Mouse (Mus musculus) cortical plate, adult 2 months (tissue): ENCODE data around the gene Smarcc1. TPM values are rescaled to one million over a fixed set of nuclear protein-coding genes. Genes with fewer than 3 reads are reported as not detected.

ENCODE experiments used
- H3K27ac ChIP-seq: fragments of 200-500 bp; 2 replicates; pipeline ENCODE4 v1.5.1; 2012; ENCODE audit warnings: low read length, control low read depth, inconsistent platforms; ENCODE audit not compliant: insufficient read depth
- H3K4me1 ChIP-seq: fragments of 200-500 bp; 2 replicates; pipeline ENCODE4 v1.6.1; 2011; ENCODE audit warnings: low read length; ENCODE audit not compliant: control insufficient read depth, insufficient read depth
- H3K4me3 ChIP-seq: fragments of 200-500 bp; 2 replicates; pipeline ENCODE4 v1.5.1; 2011; ENCODE audit warnings: mild to moderate bottlenecking, low read length, control low read depth; ENCODE audit not compliant: insufficient read depth
- CTCF ChIP-seq: fragments of 200-500 bp; IDR thresholded peaks from 2 replicates; pipeline ENCODE4 v1.5.1; 2011; ENCODE audit warnings: mild to moderate bottlenecking, control low read depth, low read length; ENCODE audit not compliant: insufficient read depth; ENCODE audit errors: extremely low read depth
- POLR2A ChIP-seq: fragments of 200-500 bp; IDR thresholded peaks from 2 replicates; pipeline ENCODE4 v1.6.1; 2011; ENCODE audit warnings: mild to moderate bottlenecking, low read length, control low read depth; ENCODE audit not compliant: insufficient read depth; ENCODE audit errors: extremely low read depth
- polyA plus RNA-seq: library from polyadenylated mRNA; depleted of rRNA; stranded (reverse); fragments of >200 nt; gene quantifications from 2 replicates; pipeline ENCODE4 v1.2.3, GENCODE M21; 2012

The Smarcc1 gene
- polyA plus RNA-seq, 1 experiment = 30.7 TPM

- H3K4me1 ChIP-seq = no peaks in the 10 kb centered on the region
- H3K27ac ChIP-seq = no peak overlapping the region
- TF ChIP-seq CTCF (no peak), POLR2A (no peak)
- H3K4me3 ChIP-seq = no peak overlapping the region
These were observed 44.9 kb downstream of the Smarcc1 start for GRCm38 (mm10) chr9:110162441-110162840.

DNA sequence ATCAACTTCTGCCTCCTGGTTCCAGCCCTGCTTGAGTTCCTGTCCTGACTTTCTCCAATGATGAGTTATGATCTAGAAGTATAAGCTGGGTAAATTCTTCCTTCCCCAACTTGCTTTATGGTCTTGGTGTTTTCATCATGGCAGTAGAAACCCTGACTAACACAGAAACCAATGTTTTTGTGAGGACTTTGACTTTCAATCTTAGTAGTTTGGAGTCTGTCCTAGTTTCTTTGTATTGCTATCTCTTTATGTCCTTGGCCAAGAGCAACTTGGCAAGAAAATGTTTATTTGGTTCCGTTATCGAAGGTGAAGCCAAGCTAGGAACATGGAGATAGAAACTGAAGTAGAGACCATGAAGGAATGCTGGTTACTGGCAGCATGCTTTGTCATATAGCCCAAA lies 45.6 kb downstream of the Smarcc1 start:
- H3K27ac ChIP-seq = no peak overlapping the region
- no peak overlapping the region for H3K4me3 ChIP-seq
- no peaks in the 10 kb centered on the region for H3K4me1 ChIP-seq
- TF ChIP-seq POLR2A = no peak
- TF ChIP-seq CTCF = no peak

DNA sequence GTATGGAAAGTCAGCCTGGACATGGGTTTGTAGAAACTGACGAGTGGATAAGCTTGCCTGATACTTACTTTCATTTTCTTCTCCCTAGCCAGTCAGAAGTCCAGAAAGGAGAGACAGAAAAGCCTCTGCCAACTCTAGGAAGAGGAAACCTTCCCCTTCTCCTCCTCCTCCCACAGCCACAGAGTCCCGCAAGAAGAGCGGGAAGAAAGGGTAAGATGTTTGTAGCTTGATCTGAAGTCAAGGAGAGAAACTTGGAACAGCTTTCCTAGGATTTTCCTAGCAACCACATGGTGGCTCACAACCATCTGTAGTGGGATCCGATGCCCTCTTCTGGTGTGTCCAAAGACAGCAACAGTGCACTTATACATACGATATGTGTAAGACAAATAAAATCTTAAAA lies 53.4 kb downstream of the Smarcc1 start:
- Histone ChIP-seq H3K4me3 (no peak overlapping the region), H3K27ac (no peak overlapping the region), H3K4me1 (no peaks in the 10 kb centered on the region; the same call in 1 of the 2 replicates)
- TF ChIP-seq POLR2A = no peak
- TF ChIP-seq CTCF = peak; percentile 38

DNA sequence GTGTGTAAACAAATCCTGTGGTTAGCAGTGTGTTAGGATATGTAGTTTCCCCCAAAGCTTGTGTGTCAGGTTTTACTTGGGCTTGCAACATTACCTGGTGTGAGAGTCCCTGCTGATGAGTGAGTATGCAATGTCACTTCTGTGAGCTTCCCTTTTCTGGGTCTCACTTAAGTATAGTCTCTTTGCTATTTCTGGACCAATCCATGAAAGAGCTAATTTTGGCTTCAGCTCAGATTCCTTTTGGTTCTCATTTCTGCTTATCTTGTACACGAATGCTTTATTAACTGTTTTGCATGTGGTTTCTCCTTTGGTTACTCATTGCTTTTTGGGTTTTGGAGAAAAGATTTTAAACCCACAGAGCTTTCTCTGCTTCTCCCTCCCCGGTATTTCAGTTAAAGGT lies 82.4 kb downstream of the Smarcc1 start:
- peaks cover 3% of the 10 kb centered on the region for H3K4me1 ChIP-seq
- no peak overlapping the region for H3K4me3 ChIP-seq
- no peak for TF ChIP-seq POLR2A
- no peak for TF ChIP-seq CTCF
- peak overlapping the region; percentile 58; the same call in 1 of the 2 replicates for H3K27ac ChIP-seq

GRCm38 (mm10) chr9:110205526-110206404 lies 88.3 kb downstream of the Smarcc1 start:
- TF ChIP-seq POLR2A (no peak), CTCF (no peak)
- peaks cover 16% of the 10 kb centered on the region for H3K4me1 ChIP-seq
- H3K27ac ChIP-seq = peak overlapping the region; percentile 12
- H3K4me3 ChIP-seq = no peak overlapping the region

DNA sequence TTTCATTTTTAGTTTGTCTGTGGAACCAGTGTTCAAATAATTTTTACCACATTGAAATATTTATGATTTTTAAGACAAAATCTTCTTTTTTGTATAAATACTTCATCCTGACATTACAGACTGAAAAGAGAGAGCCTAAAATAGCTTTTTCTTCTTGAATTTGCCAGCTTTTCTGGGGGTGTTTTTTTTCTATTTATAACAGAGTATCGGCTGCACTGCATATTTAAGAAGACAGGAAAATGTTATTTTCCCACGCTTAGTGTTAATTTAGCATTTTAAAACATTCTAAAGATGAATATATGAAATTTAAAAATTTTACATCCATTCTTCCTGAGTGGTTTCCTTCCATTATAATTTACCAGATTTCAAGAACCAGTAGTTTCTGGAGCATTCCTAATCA lies 88.9 kb downstream of the Smarcc1 start:
- Histone ChIP-seq H3K27ac (peak overlapping the region; percentile 97; the same call in 1 of the 2 replicates), H3K4me1 (peaks cover 16% of the 10 kb centered on the region), H3K4me3 (no peak overlapping the region)
- no peak for TF ChIP-seq CTCF
- no peak for TF ChIP-seq POLR2A

- peak overlapping the region; percentile 84; the same call in 1 of the 2 replicates for H3K27ac ChIP-seq
- no peak overlapping the region for H3K4me3 ChIP-seq
- no peak for TF ChIP-seq POLR2A
- no peak for TF ChIP-seq CTCF
- peaks cover 16% of the 10 kb centered on the region for H3K4me1 ChIP-seq
These were observed 90.8 kb downstream of the Smarcc1 start for GRCm38 (mm10) chr9:110208265-110208664.

GRCm38 (mm10) chr9:110208967-110209366 lies 91.5 kb downstream of the Smarcc1 start:
- H3K27ac ChIP-seq = peak overlapping the region; percentile 87
- peaks cover 16% of the 10 kb centered on the region for H3K4me1 ChIP-seq
- H3K4me3 ChIP-seq = no peak overlapping the region
- TF ChIP-seq CTCF (no peak), POLR2A (no peak)

DNA sequence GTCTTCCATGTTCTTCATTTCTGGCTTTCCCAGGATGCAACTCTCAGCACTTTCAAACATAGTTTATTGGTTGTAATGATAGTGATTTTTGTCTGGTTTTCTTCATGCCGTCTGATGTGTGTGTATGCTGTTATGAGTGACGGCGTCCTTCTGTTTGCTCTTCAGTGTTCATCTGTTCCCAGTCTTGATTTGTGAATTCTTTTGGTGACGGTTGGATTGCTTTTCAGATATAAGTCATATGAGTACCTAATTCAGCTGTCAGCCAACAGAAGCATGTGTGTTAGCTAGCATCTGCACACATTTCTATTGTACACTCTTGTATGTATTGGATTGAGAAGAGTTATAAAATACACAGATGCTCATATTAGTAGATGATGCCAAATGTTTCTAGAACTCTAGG lies 106.8 kb downstream of the Smarcc1 start:
- TF ChIP-seq POLR2A (no peak), CTCF (no peak)
- Histone ChIP-seq H3K4me3 (no peak overlapping the region), H3K27ac (no peak overlapping the region), H3K4me1 (no peaks in the 10 kb centered on the region)

GRCm38 (mm10) chr9:110226191-110226590 lies 108.7 kb downstream of the Smarcc1 start:
- TF ChIP-seq POLR2A = no peak
- TF ChIP-seq CTCF = no peak
- no peak overlapping the region for H3K27ac ChIP-seq
- peaks cover 4% of the 10 kb centered on the region; the same call in 1 of the 2 replicates for H3K4me1 ChIP-seq
- H3K4me3 ChIP-seq = no peak overlapping the region
